Mouse (Mus musculus) embryonic fibroblast, embryonic 13.5 days (primary cell): ENCODE data around the gene Frmd4b.

Experiments
- CTCF ChIP-seq: IDR thresholded peaks from 2 replicates; pipeline ENCODE4 v1.5.1; 2011; ENCODE audit warnings: mild to moderate bottlenecking, control low read depth, low read length, moderate library complexity, borderline replicate concordance; ENCODE audit not compliant: insufficient read depth
- POLR2A ChIP-seq: IDR thresholded peaks from 2 replicates; pipeline ENCODE4 v1.6.1; 2011; ENCODE audit warnings: low read depth, mild to moderate bottlenecking, control low read depth, low read length, moderate library complexity

- no peak for TF ChIP-seq CTCF
- no peak for TF ChIP-seq POLR2A
These were observed 76.9 kb downstream of the Frmd4b start for GRCm38 (mm10) chr6:97540458-97540857.
